Mouse (Mus musculus): ENCODE data around the gene Zzz3.

DNA sequence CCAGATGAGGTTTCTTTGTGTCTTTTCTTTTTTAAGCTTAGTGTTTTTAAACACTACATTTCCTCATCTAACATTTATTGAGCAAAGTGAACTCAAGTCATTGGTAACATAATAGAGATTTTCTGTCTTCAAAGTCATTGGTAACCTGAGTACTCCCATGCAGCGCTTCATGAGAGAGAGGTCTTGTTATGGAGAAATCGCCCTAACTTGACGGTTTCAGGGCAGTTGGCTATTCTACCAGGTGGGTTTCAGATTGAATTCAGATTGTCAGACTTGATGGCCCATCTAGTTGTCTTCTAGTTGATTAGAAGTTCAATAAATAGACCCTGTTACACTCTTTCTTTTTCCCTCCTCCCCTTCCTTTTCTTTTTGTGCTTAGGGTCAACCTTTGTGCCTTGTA is 5.6 kb downstream of the Zzz3 start:
- no peak for TF ChIP-seq CTCF (IDR thresholded peaks at IDR 0.05; ENCODE audit: low read depth, low read length)
- no peak for TF ChIP-seq POLR2A (IDR thresholded peaks at IDR 0.05; ENCODE audit: insufficient read depth, low read length)
- no peak for TF ChIP-seq EP300 (IDR thresholded peaks at IDR 0.05; ENCODE audit: insufficient read depth, low read depth, low read length)

Measured in ES-Bruce4 (cell line).